Mouse (Mus musculus) liver, embryonic 11.5 days (tissue): ENCODE results near the gene Fmo5. TPM values are rescaled to one million over a fixed set of nuclear protein-coding genes. Genes with fewer than 3 reads are reported as not detected.

Experiments used
- ATAC-seq: fragments of 200-750 bp; cut with Nextera tagmentation; replicated peaks from 2 replicates; pipeline ENCODE4 v1.8.0; 2017; ENCODE audit warnings: moderate number of reproducible peaks, mild to moderate bottlenecking, moderate TSS enrichment, moderate library complexity; ENCODE audit not compliant: low FRiP score
- DNase-seq: peaks from one replicate; pipeline ENCODE4 v3.0.0-alpha.2; 2017; ENCODE audit warnings: low spot score
- H3K27ac ChIP-seq: fragments of 300-500 bp; sonication (generic); 2 replicates; pipeline ENCODE4 v1.5.1; 2014; ENCODE audit warnings: mild to moderate bottlenecking, low read depth, low read length, control low read depth
- H3K27me3 ChIP-seq: fragments of 300-500 bp; sonication (generic); replicated peaks from 2 replicates; pipeline ENCODE4 v1.6.1; 2014; ENCODE audit warnings: low read length, mixed read lengths; ENCODE audit not compliant: control insufficient read depth, insufficient read depth
- H3K36me3 ChIP-seq: fragments of 300-500 bp; sonication (generic); 2 replicates; pipeline ENCODE4 v1.6.1; 2014; ENCODE audit warnings: mild to moderate bottlenecking, low read length, moderate library complexity, mixed read lengths; ENCODE audit not compliant: control insufficient read depth, insufficient read depth
- H3K4me1 ChIP-seq: fragments of 300-500 bp; sonication (generic); replicated peaks from 2 replicates; pipeline ENCODE4 v1.6.1; 2014; ENCODE audit warnings: low read length, mixed read lengths; ENCODE audit not compliant: control insufficient read depth, insufficient read depth
- H3K4me2 ChIP-seq: fragments of 300-500 bp; sonication (generic); 2 replicates; pipeline ENCODE4 v1.6.1; 2014; ENCODE audit warnings: mild to moderate bottlenecking, control low read depth, moderate library complexity
- H3K4me3 ChIP-seq: fragments of 300-500 bp; sonication (generic); 2 replicates; pipeline ENCODE4 v1.5.1; 2014; ENCODE audit warnings: low read depth, low read length, control low read depth
- H3K9ac ChIP-seq: fragments of 300-500 bp; sonication (generic); 2 replicates; pipeline ENCODE4 v1.6.1; 2014; ENCODE audit warnings: low read depth, low read length, control low read depth
- H3K9me3 ChIP-seq: fragments of 300-500 bp; sonication (generic); 2 replicates; pipeline ENCODE4 v1.6.1; 2016; ENCODE audit warnings: low read length, inconsistent platforms, mixed read lengths; ENCODE audit not compliant: control insufficient read depth
- WGBS: fragments of 180-500 bp; shearing (Covaris S2); extraction: QIAGEN DNeasy Blood & Tissue Kit; methylation state at CpG from one replicate; pipeline ENCODE4 v1.1.7; 2014; 5-methylcytosine and 5-hydroxymethylcytosine counted together
- polyA plus RNA-seq: library from polyadenylated mRNA; unstranded; fragments of >200 nt; fragmentation: Nextera tagmentation; extraction: Ambion mirVana; gene quantifications from 2 replicates; pipeline ENCODE4 v1.2.1, GENCODE M21; 2014

Gene Fmo5
- polyA plus RNA-seq, 1 experiment from 2014 or later = 4.4 TPM

- WGBS = 87% methylated on average over 4 of the region's 4 CpGs
Observed at GRCm38 (mm10) chr3:97620657-97621056, 7.9 kb upstream of the Fmo5 start.

DNA sequence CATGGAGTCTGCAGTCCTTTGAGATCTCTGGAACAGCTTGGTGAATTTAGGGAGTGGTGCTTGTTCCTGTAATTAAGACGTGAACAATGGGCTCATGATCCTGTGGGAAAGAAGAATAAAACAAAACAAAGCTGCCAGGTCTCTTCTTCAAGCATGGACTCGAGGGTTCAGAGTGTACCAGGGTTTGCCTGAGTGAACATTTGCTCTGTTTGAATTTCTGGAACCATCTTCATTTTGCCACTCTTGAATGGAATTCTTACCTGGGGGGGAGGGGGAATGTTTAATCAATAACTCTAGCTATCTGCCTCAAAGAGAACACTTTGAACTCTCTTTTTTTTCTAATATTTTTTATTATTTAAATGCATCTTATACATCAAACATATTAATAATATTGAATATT, 4.0 kb upstream of the Fmo5 start:
- H3K36me3 ChIP-seq = no peaks in the 10 kb centered on the region
- no peaks in the 10 kb centered on the region for H3K27me3 ChIP-seq
- 59% methylated on average over 2 of the region's 2 CpGs for WGBS

More at GRCm38 (mm10) chr3:97620657-97621056, 7.9 kb upstream of the Fmo5 start:
- no peaks in the 10 kb centered on the region for H3K9me3 ChIP-seq
- H3K27me3 ChIP-seq = no peaks in the 10 kb centered on the region
- DNase-seq (no peak), ATAC-seq (no peak)
- no peak overlapping the region for H3K27ac ChIP-seq
- H3K4me2 ChIP-seq = no peak overlapping the region
- no peak overlapping the region for H3K9ac ChIP-seq
- no peaks in the 10 kb centered on the region for H3K36me3 ChIP-seq
- H3K4me3 ChIP-seq = no peak overlapping the region
- no peaks in the 10 kb centered on the region for H3K4me1 ChIP-seq

DNA sequence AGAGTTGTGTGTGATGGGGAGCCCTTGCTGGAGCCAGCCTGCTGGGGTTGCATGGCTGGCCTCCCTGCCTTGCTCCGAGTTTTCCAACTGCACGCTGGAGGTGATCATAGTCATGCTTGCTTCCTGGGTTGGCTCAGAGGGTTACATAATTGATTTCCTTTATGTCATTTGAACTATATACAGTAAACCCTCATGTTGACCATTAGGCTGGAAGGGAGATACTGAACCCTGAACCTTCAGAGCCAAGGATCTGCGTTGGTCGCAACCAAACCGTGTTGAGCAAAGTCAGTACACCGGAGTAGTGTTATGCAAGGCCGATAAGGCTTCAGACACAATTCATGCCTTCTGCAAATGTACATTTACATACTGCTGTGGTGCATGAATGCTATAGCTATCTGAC, 711 bp upstream of the Fmo5 start:
- H3K9ac ChIP-seq = no peak overlapping the region; the same call in 1 of the 2 replicates

More for the DNA sequence above, 4.0 kb upstream of the Fmo5 start:
- DNase-seq (no peak), ATAC-seq (no peak)
- H3K4me2 ChIP-seq = no peak overlapping the region
- H3K4me1 ChIP-seq = peaks cover 7% of the 10 kb centered on the region; the same call in 1 of the 2 replicates
- no peak overlapping the region for H3K4me3 ChIP-seq
- H3K9me3 ChIP-seq = no peaks in the 10 kb centered on the region
- no peak overlapping the region for H3K27ac ChIP-seq
- no peak overlapping the region for H3K9ac ChIP-seq

DNA sequence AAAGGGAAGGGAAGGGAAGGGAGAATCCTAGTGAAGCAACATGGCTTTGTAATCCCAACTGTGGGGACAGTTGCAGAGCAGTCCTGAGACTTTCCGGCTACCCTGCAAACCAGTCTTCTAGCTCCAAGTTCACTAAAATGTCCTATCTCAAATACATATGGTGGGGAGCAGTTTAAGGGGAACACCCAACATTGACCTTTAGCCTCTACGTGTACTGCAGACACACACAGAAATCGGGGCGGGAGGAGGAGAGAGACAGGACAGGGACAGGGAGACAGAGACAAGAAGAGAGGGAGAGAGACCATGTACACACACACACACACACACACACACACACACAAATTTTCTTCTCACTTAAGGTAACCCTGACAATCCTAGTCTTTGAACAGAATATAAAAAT, 1.3 kb downstream of the Fmo5 start:
- WGBS = 85% methylated on average over 4 of the region's 4 CpGs
- H3K27me3 ChIP-seq = no peaks in the 10 kb centered on the region
- no peak overlapping the region for H3K4me3 ChIP-seq
- H3K27ac ChIP-seq = no peak overlapping the region
- peaks cover 7% of the 10 kb centered on the region; the same call in 1 of the 2 replicates for H3K4me1 ChIP-seq
- DNase-seq (no peak), ATAC-seq (no peak)
- H3K9ac ChIP-seq = no peak overlapping the region
- H3K36me3 ChIP-seq = no peaks in the 10 kb centered on the region
- no peaks in the 10 kb centered on the region for H3K9me3 ChIP-seq
- H3K4me2 ChIP-seq = no peak overlapping the region

More for the DNA sequence above, 711 bp upstream of the Fmo5 start:
- H3K27me3 ChIP-seq = no peaks in the 10 kb centered on the region
- H3K4me1 ChIP-seq = peaks cover 7% of the 10 kb centered on the region; the same call in 1 of the 2 replicates
- WGBS = 59% methylated on average over 7 of the region's 7 CpGs
- H3K4me2 ChIP-seq = peak overlapping the region; percentile 69
- peak overlapping the region; percentile 59 for H3K4me3 ChIP-seq
- DNase-seq (no peak), ATAC-seq (0 out of 2 replicates have a peak, but pooled peaks have one; percentile 24)
- peak overlapping the region; percentile 30; the same call in 1 of the 2 replicates for H3K27ac ChIP-seq
- no peaks in the 10 kb centered on the region for H3K9me3 ChIP-seq
- no peaks in the 10 kb centered on the region for H3K36me3 ChIP-seq

DNA sequence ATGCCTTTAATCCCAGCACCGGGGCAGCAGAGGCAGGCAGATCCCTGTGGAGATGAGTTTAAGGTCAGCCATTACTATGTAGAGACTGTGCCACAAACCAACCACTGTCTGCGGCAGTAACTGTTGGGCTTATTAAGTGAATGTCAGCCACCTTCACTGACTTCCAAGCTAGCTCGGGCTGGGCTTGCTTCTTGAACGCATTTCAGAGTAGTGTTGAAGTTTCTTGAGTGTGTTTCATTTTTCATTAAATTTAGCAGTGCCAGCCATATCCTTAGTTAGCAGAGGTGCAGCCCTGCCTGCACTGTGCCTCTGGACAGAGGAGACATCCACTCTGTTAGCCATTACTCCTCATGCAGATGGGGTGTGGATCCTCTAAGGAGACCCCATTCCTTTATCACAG, 2.1 kb downstream of the Fmo5 start:
- DNase-seq = no peak
- Histone ChIP-seq H3K4me1 (peaks cover 7% of the 10 kb centered on the region; the same call in 1 of the 2 replicates), H3K9me3 (no peaks in the 10 kb centered on the region), H3K9ac (no peak overlapping the region), H3K27me3 (no peaks in the 10 kb centered on the region), H3K4me2 (no peak overlapping the region), H3K27ac (no peak overlapping the region), H3K4me3 (no peak overlapping the region), H3K36me3 (no peaks in the 10 kb centered on the region)
- ATAC-seq = no peak
- WGBS = 91% methylated on average over 4 of the region's 4 CpGs

DNA sequence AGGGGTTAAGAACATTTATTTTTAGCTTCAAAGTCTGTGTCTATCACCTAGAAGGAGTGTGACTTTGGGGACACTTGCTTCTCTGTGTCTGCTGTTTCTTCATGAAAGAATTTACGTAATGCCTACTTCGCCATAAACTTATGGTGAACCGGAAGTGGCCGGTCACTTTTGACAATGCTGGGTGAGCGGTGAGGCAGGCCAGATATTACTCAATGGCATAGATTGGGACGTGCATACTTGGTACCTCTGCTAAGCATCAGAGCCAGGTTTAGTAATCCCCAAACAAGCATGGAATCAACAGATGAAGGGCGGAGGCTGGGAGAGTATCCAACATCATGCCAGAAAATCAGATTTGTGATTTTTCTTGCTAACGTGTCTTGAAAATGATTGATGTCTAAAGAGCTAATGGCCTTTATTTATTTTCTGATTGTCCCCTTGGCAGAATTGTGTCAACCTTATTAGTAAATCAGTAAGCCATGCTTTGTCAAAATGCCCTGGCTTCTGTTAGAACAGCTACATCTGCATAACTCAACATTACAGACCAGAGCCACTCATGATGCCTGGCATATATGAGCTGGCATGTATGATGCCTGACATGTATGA, 2.8 kb downstream of the Fmo5 start:
- DNase-seq (no peak), ATAC-seq (no peak)
- H3K4me2 ChIP-seq = no peak overlapping the region
- H3K4me1 ChIP-seq = peaks cover 7% of the 10 kb centered on the region; the same call in 1 of the 2 replicates
- H3K27me3 ChIP-seq = no peaks in the 10 kb centered on the region
- H3K4me3 ChIP-seq = no peak overlapping the region
- no peak overlapping the region for H3K27ac ChIP-seq
- no peaks in the 10 kb centered on the region for H3K36me3 ChIP-seq
- H3K9ac ChIP-seq = no peak overlapping the region
- 83% methylated on average over 8 of the region's 8 CpGs for whole genome bisulfite sequencing
- H3K9me3 ChIP-seq = no peaks in the 10 kb centered on the region

GRCm38 (mm10) chr3:97633456-97633855, 4.9 kb downstream of the Fmo5 start:
- Histone ChIP-seq H3K27me3 (no peaks in the 10 kb centered on the region), H3K4me2 (no peak overlapping the region), H3K36me3 (no peaks in the 10 kb centered on the region), H3K4me1 (0 out of 2 replicates have a peak, but pooled peaks cover 4% of the 10 kb centered on the region), H3K27ac (no peak overlapping the region), H3K4me3 (no peak overlapping the region), H3K9ac (no peak overlapping the region), H3K9me3 (no peaks in the 10 kb centered on the region)
- DNase-seq (no peak), ATAC-seq (no peak)
- WGBS = 80% methylated on average over 4 of the region's 4 CpGs

DNA sequence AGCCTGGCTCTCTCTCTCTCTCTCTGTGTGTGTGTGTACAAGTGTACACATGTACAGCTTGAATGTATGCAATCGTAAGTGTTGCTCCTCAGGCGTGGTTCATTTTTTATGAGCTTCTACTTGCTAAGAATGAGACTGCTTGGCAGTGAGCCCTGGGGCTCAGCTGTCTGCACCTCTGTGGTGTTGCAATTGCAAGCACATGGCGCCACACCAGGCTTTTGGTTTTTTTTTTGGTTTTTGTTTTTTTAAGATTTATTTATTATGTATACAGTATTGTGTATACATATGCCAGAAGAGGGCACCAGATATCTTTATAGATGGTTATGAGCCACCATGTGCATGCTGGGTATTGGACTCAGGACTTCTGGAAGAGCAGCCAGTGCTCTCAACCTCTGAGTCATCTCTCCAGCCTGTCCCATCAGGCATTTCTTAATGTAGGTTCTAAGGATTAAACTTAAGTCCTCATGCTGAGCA, 5.7 kb downstream of the Fmo5 start:
- WGBS = 77% methylated on average over 3 of the region's 3 CpGs
- no peak overlapping the region for H3K9ac ChIP-seq
- no peak for DNase-seq
- H3K4me2 ChIP-seq = no peak overlapping the region
- no peaks in the 10 kb centered on the region for H3K36me3 ChIP-seq
- no peak overlapping the region for H3K4me3 ChIP-seq
- no peak for ATAC-seq
- no peaks in the 10 kb centered on the region for H3K27me3 ChIP-seq
- no peaks in the 10 kb centered on the region for H3K9me3 ChIP-seq
- H3K4me1 ChIP-seq = no peaks in the 10 kb centered on the region
- no peak overlapping the region for H3K27ac ChIP-seq

DNA sequence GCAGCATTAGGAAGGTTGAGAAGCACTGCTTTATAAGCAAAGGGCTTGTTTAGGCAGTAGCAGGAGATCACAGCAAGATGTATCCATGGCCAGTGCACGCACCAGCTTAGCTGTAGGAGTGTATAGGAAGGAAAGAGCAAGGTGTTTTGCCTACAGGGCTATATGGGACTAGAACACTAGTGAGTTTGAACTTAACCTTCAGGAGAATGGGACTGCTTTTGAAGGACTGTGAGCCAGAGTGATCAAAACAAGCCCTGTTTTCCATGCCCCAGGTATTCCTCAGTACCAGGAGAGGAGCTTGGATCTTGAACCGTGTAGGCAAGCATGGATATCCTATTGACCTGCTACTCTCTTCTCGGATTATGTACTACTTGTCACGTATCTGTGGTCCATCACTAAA, 12.8 kb downstream of the Fmo5 start:
- ATAC-seq = no peak
- Histone ChIP-seq H3K4me2 (no peak overlapping the region), H3K4me1 (no peaks in the 10 kb centered on the region), H3K4me3 (no peak overlapping the region), H3K9ac (no peak overlapping the region), H3K27ac (no peak overlapping the region), H3K27me3 (no peaks in the 10 kb centered on the region), H3K36me3 (no peaks in the 10 kb centered on the region), H3K9me3 (no peaks in the 10 kb centered on the region)
- 87% methylated on average over 4 of the region's 4 CpGs for WGBS
- DNase-seq = no peak
